Mouse (Mus musculus) adrenal gland, postnatal 14 days (tissue): ENCODE measurements around the gene Ctla4. TPM values are rescaled to one million over a fixed set of nuclear protein-coding genes. Genes with fewer than 3 reads are reported as not detected.

ENCODE experiments used
- DNase-seq: peaks from one replicate; pipeline ENCODE4 v3.0.0; 2021; ENCODE audit warnings: mixed read lengths
- long read RNA-seq, 2 experiments: library from polyadenylated mRNA; stranded (forward); transcript quantifications; one replicate each; pipeline ENCODE4 v2.0.0; 2021
- total RNA-seq: library from RNA; stranded (reverse); gene quantifications from 2 replicates; pipeline ENCODE4 v1.2.3, GENCODE M21; 2021

Ctla4 gene
- 0.52 and 1.1 TPM in 2 replicates for total RNA-seq
- long read RNA-seq, experiment 1: 0 reads
- long read RNA-seq, experiment 2: 0 reads

DNA sequence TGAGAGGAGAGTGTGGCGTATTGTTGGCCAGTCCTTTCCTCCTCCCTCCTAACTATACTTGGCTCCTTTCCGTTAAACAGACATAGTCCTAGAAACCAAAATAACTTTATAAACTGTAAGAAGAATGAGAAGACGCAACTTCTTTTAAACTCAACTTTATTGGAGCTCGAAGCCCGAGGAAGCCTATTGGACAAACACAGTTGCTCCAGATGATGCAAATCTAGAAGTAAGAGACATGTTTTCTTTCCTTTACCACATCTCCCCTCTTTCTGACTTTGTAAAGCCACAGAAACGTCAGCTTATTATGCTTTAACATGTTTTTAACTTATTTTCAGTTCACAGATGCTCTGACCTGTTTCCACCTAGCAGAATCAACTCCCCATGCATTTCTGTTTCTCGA, at the start of gene Ctla4:
TSS of gene Ctla4 (plus strand) at position 20 of the 400 bp plus-strand sequence.
- DNase-seq: no peak

DNA sequence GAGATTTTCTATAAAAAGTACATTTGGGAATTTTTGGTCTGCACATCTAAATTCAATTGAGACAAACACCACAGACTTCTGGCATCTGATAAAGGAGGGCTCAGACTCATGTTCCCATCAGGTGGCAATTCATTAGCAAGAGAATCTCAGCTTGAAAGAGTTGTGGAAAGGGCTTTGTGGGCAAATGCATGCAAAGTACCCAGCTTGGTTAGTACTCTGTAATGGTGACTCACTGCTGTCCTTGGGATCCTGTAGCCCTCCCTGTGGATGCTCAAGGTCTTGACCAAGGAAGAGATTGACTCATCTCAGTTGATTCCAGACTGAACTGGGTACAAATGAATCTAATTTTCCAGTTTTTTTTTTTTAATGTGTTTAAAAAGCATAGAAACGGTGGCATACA, 47.6 kb upstream of the Ctla4 start:
- DNase-seq: peak; percentile 68

DNA sequence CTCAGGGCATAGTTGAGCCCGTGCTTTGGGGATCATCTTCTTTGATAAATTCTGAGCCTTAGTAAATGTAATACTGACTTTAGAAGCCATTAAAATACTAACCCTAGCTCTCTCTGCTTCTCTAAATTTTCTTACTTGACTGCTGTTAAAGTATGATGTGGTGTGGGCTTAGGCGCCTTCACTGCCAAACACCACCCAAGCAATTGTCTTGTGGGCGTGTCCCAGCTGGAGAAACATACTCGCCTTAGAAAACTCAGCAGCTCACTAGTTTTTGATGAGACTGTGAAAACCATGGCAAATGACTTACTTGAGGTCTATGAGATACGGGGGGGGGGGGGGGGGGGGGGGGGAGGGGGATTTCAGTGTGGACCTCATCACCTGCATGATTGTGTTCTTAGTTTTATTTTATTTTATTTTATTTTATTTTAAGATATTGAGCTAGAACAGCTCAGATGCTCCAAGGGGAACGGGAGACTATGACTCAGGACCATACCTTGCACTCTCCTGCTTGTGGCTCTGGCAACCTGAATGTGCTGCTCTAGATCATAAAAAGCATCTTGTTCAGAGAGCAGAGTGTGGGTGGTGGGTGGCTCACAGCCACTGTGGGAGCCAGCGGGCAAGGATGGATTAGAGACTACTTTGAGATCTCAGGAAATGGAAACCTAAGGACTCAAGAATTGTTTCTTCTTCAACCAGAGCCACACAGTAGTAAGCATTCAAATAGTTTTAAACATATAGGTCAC, 41.3 kb upstream of the Ctla4 start:
- no peak for DNase-seq

DNA sequence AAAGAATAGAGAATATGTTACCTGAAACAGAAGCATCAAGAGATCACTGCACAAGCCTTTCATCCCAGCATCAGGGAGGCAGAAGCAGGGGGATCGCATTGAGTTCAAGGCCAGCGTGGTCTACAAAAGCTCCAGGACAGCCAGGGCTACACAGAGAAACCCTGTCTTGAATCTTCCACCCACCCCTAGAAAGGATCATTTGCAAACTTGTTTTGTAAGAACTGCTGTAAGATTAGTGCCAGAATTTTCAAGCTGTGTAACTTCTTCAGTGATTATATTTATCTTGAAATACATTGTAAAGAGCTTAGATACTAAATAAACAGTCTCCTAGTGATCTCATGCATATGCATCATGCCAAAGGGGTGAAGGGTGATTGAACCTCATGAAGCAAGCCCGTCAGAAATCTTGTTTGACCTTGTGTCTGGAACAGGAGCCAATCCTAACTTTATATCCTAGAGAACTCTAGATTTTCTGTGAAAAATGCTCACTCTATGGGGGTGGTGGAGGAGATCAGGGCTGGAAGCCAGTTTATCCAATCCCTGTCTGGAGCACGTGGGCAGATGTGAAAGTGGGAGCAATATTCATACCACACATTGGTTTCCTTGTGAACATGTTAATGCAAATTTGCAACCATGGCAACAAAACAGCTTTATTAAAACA, 40.1 kb upstream of the Ctla4 start:
- no peak for DNase-seq

DNA sequence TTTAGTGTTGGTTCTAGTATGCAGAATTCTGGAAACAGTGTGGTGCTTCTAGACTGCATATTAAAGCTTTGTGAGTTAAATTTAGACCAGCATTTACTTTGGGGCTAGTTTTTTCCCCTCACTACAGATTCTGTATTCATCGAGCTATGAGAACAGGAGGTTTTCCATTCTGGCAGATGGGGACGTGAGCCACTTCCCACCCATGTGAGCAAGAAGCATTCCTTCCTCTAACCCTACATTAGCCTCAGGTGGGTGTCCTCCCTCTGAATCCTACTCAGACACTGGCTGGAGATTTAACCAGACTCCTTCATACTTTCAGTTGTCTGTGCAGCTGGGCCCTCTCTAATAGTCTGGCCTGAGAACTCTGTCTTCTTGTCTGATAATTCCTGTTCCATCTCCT, 37.7 kb upstream of the Ctla4 start:
- no peak for DNase-seq

DNA sequence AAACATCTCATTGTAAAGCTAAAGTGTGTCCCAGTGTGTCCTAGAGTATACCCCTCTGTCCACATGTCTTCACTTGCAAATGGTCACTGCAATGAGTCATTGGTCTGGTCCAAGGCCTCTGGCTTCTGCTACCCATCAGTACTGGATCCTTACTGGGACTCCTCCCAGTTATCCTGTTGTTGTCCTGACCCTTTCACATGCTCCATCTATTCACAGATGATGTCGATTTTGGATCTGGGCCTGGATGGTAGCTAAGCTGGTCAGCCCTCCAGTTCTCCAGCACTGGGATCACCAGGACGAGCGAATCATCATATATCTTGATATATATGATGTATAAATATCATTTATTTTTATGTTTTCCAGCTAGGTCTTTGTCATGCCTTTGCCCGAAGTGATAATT, 37.0 kb upstream of the Ctla4 start:
- no peak for DNase-seq

DNA sequence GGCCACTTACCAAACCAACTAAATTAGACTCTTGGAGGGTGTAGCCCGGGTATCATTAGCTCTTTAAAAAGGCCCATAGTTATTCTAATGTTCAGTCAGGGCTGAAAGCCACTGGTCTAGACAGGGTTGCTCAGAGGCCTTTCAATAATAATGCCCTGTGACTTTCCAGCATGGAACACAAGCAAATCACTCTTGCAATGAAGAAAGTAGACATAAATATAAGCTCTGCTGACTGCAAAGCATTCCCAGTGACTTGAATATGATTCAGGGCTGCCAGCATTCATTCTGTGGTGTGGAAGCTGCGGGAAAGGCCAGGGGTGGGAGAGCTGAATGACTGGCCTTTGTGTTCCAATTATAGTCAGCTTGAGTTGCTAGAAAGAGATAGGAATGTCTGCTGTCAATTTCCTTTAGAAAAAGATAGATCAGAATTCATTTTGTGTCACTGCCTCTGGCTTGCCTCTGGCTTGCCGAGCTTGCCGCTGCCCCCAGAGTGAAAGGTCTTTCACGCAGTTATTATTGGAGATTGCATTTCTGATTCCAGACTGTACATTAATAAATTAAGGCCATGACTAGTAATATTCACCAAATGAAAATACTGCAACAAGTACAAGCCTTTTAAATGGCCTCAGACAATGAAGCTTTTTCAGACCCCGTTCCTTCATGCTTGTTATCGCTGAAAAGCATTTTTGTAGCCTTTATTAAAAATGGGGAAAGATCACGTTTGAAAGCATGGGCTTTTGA, 35.6 kb upstream of the Ctla4 start:
- DNase-seq: no peak

DNA sequence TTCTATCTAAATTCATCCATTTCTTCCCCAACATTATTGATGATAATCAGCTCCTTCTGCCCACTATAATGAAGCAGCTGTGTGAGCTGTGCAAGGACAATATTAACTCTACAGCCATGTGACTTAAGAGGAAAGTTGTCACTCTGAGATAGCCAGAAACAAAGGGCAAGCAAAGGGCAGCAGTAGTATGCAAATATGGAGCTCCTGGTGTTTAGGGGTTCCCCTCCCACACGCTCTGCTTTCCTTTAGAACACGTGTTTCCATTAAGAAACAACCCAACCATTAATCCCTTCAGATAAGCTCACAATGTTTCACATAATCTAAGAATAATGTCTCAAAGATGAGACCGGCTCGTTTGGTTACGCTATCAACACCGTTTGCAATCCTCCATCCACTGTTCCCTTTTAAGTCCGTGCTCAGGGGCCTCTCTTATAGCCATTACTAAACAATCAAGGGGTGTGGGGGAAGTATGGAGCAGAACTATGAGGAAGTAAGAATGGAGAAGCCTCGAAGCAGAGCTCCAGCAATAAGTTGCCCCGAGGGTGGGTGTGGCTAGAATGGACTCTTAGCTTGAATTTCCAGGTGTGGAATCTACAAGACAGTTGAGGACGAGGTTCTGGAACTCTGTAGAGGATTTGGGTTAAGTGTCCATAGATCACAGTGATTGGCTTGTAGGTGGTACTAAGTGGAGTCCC, 34.6 kb upstream of the Ctla4 start:
- no peak for DNase-seq

DNA sequence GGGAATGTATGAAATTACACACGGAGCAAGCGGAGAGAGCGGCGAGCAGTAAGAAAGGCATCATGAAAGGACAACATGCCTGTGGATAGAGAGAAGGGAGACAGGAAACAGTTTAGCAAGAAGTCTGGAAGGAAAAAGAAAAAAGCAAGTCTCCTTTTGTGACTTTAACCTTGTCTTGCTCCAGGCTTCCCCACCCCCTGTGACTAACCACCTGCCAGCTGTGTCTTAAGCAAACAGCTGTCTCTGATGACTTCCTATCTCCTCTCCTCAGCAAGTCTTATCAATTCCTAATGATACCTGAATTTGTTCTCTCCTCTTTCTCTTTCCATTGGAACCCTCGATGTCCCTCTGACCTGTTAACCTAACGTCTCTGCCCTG, 34.0 kb upstream of the Ctla4 start:
- peak; percentile 19 for DNase-seq

DNA sequence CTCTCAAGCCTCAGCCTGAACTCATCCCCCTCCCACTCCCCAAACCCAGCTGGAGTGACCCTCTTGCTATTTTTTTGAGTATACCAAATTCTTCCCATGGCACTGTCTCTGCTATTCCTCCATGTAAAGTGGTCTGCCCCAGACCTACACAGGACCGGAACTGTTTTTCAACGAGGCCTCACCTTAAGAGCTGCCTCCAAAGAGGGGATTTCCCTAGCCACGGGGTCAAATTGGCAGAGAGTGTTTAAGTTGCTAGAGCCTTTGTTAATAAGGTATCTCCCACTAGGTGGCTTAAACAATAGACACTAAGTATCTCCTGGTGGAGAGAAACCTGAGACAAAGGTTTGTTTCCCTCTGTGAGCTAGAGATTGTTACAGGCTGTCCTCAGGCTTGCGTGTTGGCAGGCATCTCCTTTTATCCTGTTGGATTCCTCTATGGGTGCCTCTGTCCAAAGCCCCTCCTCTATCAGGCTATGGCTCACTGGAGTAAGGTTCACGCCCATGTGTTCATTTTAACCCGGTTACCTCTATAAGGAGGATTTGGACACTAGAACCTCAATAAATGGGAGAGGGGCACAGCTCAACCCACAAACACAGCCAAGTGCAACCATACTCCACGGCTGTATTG, 33.4 kb upstream of the Ctla4 start:
- no peak for DNase-seq

DNA sequence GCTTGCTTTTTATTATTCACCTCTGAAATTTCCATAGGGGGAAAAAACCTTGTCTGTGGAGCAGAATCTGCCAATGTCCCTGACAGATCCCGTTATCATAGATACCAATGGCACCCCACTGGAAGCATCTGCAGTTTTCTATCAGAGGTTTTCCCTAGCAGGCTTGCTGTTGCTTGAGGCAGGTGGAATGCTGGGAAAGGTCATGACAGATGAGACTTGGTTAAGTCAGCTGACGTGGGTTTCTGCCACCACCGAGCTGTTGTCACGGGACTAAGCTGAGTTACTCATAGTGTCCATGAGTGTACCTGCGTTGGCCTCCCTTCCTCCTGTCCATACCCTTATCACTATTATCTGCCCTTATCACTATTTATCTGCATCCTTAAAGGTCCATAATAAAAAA, 32.8 kb upstream of the Ctla4 start:
- no peak for DNase-seq

DNA sequence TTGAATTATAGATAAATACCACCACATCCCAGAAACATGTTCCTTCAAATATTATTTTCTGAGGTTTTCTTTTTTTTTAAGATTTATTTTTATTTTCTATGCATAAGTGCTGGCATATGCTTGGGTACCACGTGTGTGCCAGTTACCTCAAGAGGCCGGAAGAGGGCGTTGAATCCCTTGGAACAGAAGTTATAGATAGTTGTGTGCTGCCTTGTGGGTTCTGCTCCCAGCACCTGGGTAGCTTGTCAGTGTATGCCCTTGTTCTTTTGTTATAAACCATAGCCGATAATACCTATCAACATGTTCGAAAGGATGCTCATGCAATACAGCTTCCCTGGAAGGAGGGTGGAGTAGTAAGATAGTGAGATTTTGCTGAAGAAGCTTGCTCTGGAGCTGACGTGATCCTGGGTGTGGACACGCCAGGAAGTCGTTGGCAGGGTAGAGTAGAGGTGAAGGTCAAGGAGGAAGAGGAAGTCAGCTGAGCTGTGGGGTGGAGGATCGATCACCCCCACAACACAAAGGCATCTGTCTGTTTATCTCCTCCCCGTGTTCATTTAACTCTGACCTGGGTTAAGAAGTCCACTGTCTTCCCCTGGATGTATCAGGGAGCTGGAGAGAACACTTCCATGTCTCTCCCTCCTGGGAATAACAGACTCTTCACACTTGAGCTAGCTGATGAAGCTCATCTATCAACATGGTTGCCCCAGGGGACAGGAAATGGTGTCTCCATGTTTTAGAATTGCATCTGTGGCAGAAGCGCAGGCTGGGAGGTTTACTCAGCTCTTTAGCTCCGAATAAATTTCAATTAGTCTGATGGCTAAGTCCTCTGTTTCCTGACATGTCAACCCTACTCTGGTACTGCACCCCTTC, 29.2 kb upstream of the Ctla4 start:
- no peak for DNase-seq

DNA sequence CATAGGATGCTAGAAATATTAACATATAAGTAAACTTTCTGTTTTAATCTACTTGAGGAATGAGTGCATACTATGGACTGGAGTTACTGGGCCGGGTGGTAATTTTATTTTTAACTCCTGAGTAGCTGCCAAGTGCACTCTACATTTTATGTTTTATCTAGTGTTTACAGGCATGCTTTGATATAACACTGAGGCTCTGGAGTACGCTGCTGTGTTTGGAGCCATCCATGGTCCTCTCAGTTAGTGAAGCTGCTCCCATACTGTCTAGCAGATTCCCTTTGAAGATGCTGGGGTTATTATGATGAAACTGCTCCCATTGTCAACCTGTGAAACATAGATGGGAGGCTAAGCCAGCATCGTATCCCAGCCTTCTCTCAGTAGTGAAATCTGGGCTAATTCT, 27.6 kb upstream of the Ctla4 start:
- no peak for DNase-seq

DNA sequence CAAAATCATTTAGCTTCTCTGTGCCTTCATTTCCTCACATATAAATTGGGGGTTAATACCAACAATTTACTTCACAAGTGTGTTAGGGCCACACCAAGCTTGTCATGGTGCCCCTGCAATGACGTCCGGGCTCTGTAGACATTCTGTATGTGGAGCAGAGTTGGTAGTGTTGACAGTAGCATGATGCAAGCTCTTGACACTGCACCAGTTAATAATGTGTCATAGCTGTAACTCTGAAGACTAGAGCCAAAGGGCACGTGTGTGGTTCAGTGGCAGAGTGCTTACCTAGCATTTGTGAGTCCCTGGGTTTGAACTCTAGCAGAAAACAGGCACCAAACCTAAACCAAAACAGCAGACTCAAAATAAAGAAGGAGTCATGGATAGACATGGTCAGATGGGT, 27.0 kb upstream of the Ctla4 start:
- peak; percentile 26 for DNase-seq

DNA sequence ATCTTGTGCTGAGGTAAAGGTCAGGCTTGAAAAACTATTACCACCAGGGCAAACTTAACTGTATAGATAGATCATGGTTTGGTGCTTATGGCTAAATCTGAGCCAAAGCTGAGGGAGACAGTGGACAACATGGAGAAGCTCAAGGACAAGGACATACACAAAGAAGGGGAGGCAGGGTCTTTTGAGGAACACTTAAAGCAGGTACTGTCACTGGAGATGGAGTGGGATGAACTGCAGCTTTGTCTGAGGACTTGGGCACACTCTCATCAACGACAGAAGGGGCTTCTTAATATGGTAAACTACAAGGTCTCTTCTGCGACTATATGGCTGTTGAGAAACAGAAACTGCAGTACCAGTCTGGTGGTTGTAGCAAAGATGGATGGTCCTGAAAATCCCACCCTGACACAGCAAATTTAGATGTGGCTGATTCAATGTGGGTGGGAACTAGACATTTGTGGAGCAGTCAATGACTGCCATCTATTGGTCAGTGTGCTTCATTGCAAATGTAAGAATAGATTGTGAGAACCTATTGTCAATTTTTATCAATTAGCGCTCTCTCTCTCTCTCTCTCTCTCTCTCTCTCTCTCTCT, 26.3 kb upstream of the Ctla4 start:
- DNase-seq: peak; percentile 40

DNA sequence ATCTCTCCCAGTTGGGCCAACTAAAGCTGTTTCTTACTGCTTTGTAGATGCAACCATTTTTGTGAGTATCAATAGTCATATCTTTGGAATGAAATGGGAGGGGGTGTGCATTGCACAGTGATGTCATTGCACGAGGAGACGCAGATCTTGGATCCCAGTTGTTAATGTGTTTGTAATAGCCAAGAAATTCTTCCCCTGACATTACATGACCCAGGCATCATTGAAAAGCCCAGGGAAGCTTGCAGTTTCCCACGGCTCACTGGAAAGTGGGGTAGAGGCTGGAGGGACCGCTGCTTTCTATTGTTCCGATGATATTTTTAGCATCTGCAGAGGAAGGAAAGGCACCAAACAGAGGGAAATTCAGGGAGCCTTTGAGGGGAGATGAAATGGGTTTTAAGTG, 25.8 kb upstream of the Ctla4 start:
- DNase-seq: no peak

DNA sequence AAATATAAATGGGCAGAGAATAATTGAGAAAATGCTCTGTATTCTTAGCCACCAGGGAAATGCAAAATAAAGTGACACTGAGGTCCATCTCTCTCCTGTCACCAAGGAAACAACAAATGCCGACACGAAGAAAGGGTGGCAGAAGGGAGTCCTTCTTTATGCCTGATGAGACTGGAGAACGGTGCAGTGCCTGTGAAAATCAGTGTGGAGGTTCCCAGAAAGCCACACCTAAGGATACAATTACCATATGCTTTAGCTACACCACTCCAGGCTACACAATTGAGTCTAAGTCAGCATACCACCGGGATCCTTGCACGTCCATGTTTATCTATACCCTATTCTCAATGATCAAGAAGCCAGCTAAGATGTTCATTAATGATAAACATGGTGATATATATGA, 25.4 kb upstream of the Ctla4 start:
- no peak for DNase-seq

DNA sequence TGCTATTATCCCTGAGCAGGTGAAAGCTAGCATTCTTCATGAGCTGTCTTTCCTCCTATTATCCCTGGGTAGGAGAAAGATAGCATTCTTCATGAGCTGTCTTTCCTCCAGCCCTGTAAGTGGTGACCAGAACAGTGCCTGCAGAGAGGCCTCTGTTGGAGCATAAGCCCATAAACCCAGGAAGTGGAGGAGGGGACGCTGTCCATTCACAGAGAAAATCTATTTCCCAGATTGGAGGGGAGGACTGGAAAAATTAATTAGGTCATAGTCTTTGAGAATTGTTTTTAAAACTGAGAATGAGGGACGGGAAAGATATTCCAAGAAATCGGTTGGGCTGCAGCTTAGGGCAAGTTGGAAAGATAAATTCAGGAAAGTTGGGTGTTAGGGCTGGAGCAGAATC, 24.3 kb upstream of the Ctla4 start:
- no peak for DNase-seq

DNA sequence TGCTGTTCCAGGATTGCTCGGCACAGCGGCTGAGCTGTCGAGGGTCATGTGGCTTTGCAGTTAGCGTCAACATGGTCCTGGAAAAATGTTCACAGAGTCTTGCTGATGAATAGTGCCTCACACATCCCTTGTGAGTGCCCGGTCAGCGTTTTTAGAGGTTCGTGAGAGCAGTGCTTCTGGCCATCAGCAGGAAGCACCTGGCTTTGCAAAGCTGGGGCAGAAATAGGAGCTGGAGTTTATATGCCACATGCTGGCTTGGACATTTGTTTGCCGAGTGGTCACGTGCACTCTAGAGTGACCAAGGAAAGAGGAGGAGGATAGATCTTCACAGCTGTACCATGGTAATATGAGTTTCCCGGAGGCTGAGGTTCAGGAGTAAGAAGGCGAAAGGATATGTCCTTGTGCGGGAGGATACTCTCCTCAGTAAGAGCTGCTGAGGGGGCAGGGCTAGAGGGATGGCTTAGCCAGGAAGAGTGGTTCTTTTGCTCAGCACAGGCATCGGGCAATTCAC, 23.8 kb upstream of the Ctla4 start:
- DNase-seq: peak; percentile 39

DNA sequence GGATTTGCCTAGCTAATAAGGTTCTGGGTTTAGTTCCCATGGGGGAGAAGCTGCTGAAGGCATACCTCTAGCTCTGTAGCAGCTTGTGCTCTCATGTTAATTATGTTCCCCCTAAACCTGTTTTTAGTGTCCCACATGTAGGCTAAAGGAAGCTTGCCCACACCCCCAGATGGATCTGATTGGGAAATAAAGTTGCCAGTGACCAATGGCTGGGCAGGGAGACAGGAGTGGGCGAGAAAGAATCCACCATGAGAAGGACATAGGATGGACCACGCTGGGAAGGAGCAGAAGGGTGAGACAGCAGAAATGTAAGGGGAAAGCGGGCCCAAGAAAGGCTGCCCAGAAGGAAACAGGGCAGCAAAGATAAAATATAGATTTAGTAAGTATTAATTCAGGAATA, 23.1 kb upstream of the Ctla4 start:
- DNase-seq: no peak

DNA sequence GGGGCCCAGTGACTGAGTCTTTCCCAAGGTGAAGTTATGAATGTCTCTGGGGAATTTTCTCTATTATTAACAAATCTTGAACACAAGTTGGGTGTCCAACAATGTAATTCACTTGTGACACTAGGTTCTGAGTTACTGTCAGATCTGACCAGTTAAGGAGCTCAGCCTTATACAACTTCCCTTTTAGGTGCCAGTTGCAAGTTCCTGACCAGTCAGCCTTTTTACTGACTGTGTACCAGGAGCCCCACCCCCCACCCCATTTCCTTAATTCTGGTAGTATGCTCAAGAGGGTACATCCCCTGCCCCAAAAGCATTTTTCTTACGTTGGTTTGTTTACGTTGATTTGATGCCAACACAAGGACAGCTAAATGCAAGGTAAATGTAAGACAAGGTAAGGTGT, 21.6 kb upstream of the Ctla4 start:
- no peak for DNase-seq
